Mouse (Mus musculus): ENCODE results near the gene Inpp5a. TPM values are rescaled to one million over a fixed set of nuclear protein-coding genes. Genes with fewer than 3 reads are reported as not detected.

Inpp5a gene
- total RNA-seq, 1 experiment = 11.5 TPM

GRCm38 (mm10) chr7:139467177-139467895 is 78.4 kb downstream of the Inpp5a start:
- H3K4me1 ChIP-seq (ENCODE audit: control insufficient read depth in 2 of 2, insufficient read depth in 2 of 2, low read length in 2 of 2, poor library complexity in 1 of 2) = no peaks in the 10 kb centered on the region
- in situ Hi-C loops (cut with MboI; ENCODE audit: low sequenced_read_pairs in 2 of 2, unreplicated experiment in 2 of 2) = loop anchor here in 1 of 2 experiments (25.0 kb wide), 1 partner anchor 380 kb away; the partner anchor contains the start of gene Dpysl4
- H3K27ac ChIP-seq (ENCODE audit: insufficient read depth, low read depth, low read length, poor library complexity, severe bottlenecking) = no peak overlapping the region
- H3K9ac ChIP-seq (ENCODE audit: insufficient read depth, low read depth, low read length, poor library complexity, severe bottlenecking) = no peak overlapping the region
- H3K36me3 ChIP-seq (ENCODE audit: control insufficient read depth, insufficient read depth, low read length, poor library complexity, severe bottlenecking) = no peaks in the 10 kb centered on the region
- no peak overlapping the region for H3K4me3 ChIP-seq (ENCODE audit: insufficient read depth in 1 of 2, low read depth in 1 of 2, low read length in 2 of 2, poor library complexity in 1 of 2, severe bottlenecking in 1 of 2)
- H3K9me3 ChIP-seq (ENCODE audit: control insufficient read depth, insufficient read depth, low read depth, low read length) = no peaks in the 10 kb centered on the region
- no peak for DNase-seq (ENCODE audit: low read depth, low spot score)
- TF ChIP-seq ZC3H11A (IDR thresholded peaks at IDR 0.05; ENCODE audit: borderline replicate concordance, low read depth, low read length) (no peak), ZNF384 (IDR thresholded peaks at IDR 0.05; ENCODE audit: low read depth, low read length) (no peak), CHD2 (IDR thresholded peaks at IDR 0.05; ENCODE audit: low read depth, low read length) (no peak), HCFC1 (IDR thresholded peaks at IDR 0.05; ENCODE audit: borderline replicate concordance, insufficient read depth, low read length) (no peak), MAFK (IDR thresholded peaks at IDR 0.05; ENCODE audit: insufficient read depth, low read depth, low read length) (no peak)

DNA sequence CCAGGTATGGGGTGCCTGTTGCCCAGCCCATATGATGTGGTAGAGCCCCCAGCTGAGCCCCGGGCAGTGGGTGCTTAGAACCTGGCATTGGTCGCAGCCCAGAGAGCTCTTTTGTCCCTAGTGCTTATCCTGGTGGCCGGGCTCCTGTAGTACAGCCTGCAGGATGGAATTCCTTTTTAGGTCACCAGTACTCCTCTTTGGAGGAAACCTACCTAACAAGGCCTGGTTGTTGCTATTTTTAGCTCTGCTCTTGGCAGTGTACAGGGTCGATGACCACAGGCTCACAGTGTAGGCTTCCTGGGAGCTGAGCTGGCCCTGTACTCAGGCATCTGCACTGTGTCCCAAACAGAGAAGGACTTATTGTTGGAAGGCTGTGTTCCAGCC is 79.0 kb downstream of the Inpp5a start:
- no peak overlapping the region for H3K27ac ChIP-seq (ENCODE audit: insufficient read depth, low read depth, low read length, poor library complexity, severe bottlenecking)
- in situ Hi-C loops (cut with MboI; ENCODE audit: low sequenced_read_pairs in 2 of 2, unreplicated experiment in 2 of 2) = loop anchor here in 1 of 2 experiments (25.0 kb wide), 1 partner anchor 381 kb away; the partner anchor contains the start of gene Dpysl4
- no peak for DNase-seq (ENCODE audit: low read depth, low spot score)
- H3K4me3 ChIP-seq (ENCODE audit: insufficient read depth in 1 of 2, low read depth in 1 of 2, low read length in 2 of 2, poor library complexity in 1 of 2, severe bottlenecking in 1 of 2) = no peak overlapping the region
- no peak overlapping the region for H3K9ac ChIP-seq (ENCODE audit: insufficient read depth, low read depth, low read length, poor library complexity, severe bottlenecking)
- 0 out of 4 replicates have a peak, but pooled peaks cover 0 to under 1% of the 10 kb centered on the region in 2 experiments for H3K4me1 ChIP-seq (ENCODE audit: control insufficient read depth in 2 of 2, insufficient read depth in 2 of 2, low read length in 2 of 2, poor library complexity in 1 of 2)
- H3K9me3 ChIP-seq (ENCODE audit: control insufficient read depth, insufficient read depth, low read depth, low read length) = no peaks in the 10 kb centered on the region
- TF ChIP-seq HCFC1 (IDR thresholded peaks at IDR 0.05; ENCODE audit: borderline replicate concordance, insufficient read depth, low read length) = no peak
- TF ChIP-seq MAFK (IDR thresholded peaks at IDR 0.05; ENCODE audit: insufficient read depth, low read depth, low read length) = no peak
- TF ChIP-seq ZNF384 (IDR thresholded peaks at IDR 0.05; ENCODE audit: low read depth, low read length) = no peak
- TF ChIP-seq ZC3H11A (IDR thresholded peaks at IDR 0.05; ENCODE audit: borderline replicate concordance, low read depth, low read length) = no peak
- no peak for TF ChIP-seq CHD2 (IDR thresholded peaks at IDR 0.05; ENCODE audit: low read depth, low read length)
- H3K36me3 ChIP-seq (ENCODE audit: control insufficient read depth, insufficient read depth, low read length, poor library complexity, severe bottlenecking) = no peaks in the 10 kb centered on the region

DNA sequence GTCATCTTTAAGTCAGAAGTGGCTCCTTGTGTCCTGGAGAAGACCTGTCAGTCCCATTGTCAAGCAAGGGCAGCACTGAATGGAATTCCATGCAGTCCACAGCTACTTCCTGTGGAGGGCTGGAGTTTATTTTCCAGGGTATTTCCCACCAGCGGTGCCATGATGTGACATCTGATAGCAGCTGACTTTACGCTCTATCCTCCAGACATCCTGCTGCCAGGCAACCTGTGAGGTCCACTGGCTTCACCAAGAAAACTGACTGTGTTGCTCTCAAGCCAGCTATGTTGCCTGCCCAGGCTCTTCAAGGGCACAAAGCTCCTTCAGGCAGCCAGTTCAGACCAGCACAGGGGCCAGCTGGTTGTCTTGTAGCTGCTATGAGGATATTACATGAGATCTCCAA is 79.5 kb downstream of the Inpp5a start:
- Histone ChIP-seq H3K4me1 (ENCODE audit: control insufficient read depth in 2 of 2, insufficient read depth in 2 of 2, low read length in 2 of 2, poor library complexity in 1 of 2) (peaks cover 0 to 2% of the 10 kb centered on the region in 2 experiments; a peak in 1 of 4 replicates), H3K9me3 (ENCODE audit: control insufficient read depth, insufficient read depth, low read depth, low read length) (no peaks in the 10 kb centered on the region), H3K27ac (ENCODE audit: insufficient read depth, low read depth, low read length, poor library complexity, severe bottlenecking) (no peak overlapping the region), H3K9ac (ENCODE audit: insufficient read depth, low read depth, low read length, poor library complexity, severe bottlenecking) (no peak overlapping the region), H3K4me3 (ENCODE audit: insufficient read depth in 1 of 2, low read depth in 1 of 2, low read length in 2 of 2, poor library complexity in 1 of 2, severe bottlenecking in 1 of 2) (no peak overlapping the region), H3K36me3 (ENCODE audit: control insufficient read depth, insufficient read depth, low read length, poor library complexity, severe bottlenecking) (no peaks in the 10 kb centered on the region)
- TF ChIP-seq HCFC1 (IDR thresholded peaks at IDR 0.05; ENCODE audit: borderline replicate concordance, insufficient read depth, low read length) (no peak), ZC3H11A (IDR thresholded peaks at IDR 0.05; ENCODE audit: borderline replicate concordance, low read depth, low read length) (no peak), MAFK (IDR thresholded peaks at IDR 0.05; ENCODE audit: insufficient read depth, low read depth, low read length) (no peak), ZNF384 (IDR thresholded peaks at IDR 0.05; ENCODE audit: low read depth, low read length) (no peak), CHD2 (IDR thresholded peaks at IDR 0.05; ENCODE audit: low read depth, low read length) (no peak)
- DNase-seq (ENCODE audit: low read depth, low spot score) = no peak
- in situ Hi-C loops (cut with MboI; ENCODE audit: low sequenced_read_pairs in 2 of 2, unreplicated experiment in 2 of 2) = loop anchor here in 1 of 2 experiments (25.0 kb wide), 1 partner anchor 381 kb away; the partner anchor contains the start of gene Dpysl4

- no peak overlapping the region for H3K9ac ChIP-seq (ENCODE audit: insufficient read depth, low read depth, low read length, poor library complexity, severe bottlenecking)
- no peaks in the 10 kb centered on the region for H3K9me3 ChIP-seq (ENCODE audit: control insufficient read depth, insufficient read depth, low read depth, low read length)
- no peak overlapping the region for H3K27ac ChIP-seq (ENCODE audit: insufficient read depth, low read depth, low read length, poor library complexity, severe bottlenecking)
- peaks cover 0 to 2% of the 10 kb centered on the region in 2 experiments; a peak in 1 of 4 replicates for H3K4me1 ChIP-seq (ENCODE audit: control insufficient read depth in 2 of 2, insufficient read depth in 2 of 2, low read length in 2 of 2, poor library complexity in 1 of 2)
- in situ Hi-C loops (cut with MboI; ENCODE audit: low sequenced_read_pairs in 2 of 2, unreplicated experiment in 2 of 2) = loop anchor here in 1 of 2 experiments (25.0 kb wide), 1 partner anchor 382 kb away; the partner anchor contains the start of gene Dpysl4
- no peak overlapping the region for H3K4me3 ChIP-seq (ENCODE audit: insufficient read depth in 1 of 2, low read depth in 1 of 2, low read length in 2 of 2, poor library complexity in 1 of 2, severe bottlenecking in 1 of 2)
- no peak for DNase-seq (ENCODE audit: low read depth, low spot score)
- TF ChIP-seq HCFC1 (IDR thresholded peaks at IDR 0.05; ENCODE audit: borderline replicate concordance, insufficient read depth, low read length) (no peak), ZC3H11A (IDR thresholded peaks at IDR 0.05; ENCODE audit: borderline replicate concordance, low read depth, low read length) (no peak), ZNF384 (IDR thresholded peaks at IDR 0.05; ENCODE audit: low read depth, low read length) (no peak), MAFK (IDR thresholded peaks at IDR 0.05; ENCODE audit: insufficient read depth, low read depth, low read length) (no peak), CHD2 (IDR thresholded peaks at IDR 0.05; ENCODE audit: low read depth, low read length) (no peak)
- no peaks in the 10 kb centered on the region for H3K36me3 ChIP-seq (ENCODE audit: control insufficient read depth, insufficient read depth, low read length, poor library complexity, severe bottlenecking)
These were observed 80.5 kb downstream of the Inpp5a start for GRCm38 (mm10) chr7:139469457-139469856.

Measured in ES-E14 (cell line).